Mouse (Mus musculus) gastrocnemius, adult 18-20 months (tissue): ENCODE results near the gene Gm20604. TPM values are rescaled to one million over a fixed set of nuclear protein-coding genes. Genes with fewer than 3 reads are reported as not detected.

ENCODE experiments used
- DNase-seq: peaks from one replicate; pipeline ENCODE4 v3.0.0; 2021; ENCODE audit warnings: low spot score
- long read RNA-seq, 2 experiments: library from polyadenylated mRNA; stranded (forward); transcript quantifications; one replicate each; pipeline ENCODE4 v2.0.0; 2021
- total RNA-seq, 2 experiments: library from RNA; stranded (reverse); gene quantifications; 2 replicates each; pipeline ENCODE4 v1.2.3; 2021

Gene Gm20604
- 1 to 10 TPM; 2.9 to 3.1 TPM for total RNA-seq
- long read RNA-seq, experiment 1, partial matches to known transcripts = 0 of 1 reads
- long read RNA-seq, experiment 1, other reads (novel, unspliced or antisense) = 0 of 1 reads
- long read RNA-seq, experiment 2, partial matches to known transcripts = 1 of 2 reads
- long read RNA-seq, experiment 2, other reads (novel, unspliced or antisense) = 1 of 2 reads

DNA sequence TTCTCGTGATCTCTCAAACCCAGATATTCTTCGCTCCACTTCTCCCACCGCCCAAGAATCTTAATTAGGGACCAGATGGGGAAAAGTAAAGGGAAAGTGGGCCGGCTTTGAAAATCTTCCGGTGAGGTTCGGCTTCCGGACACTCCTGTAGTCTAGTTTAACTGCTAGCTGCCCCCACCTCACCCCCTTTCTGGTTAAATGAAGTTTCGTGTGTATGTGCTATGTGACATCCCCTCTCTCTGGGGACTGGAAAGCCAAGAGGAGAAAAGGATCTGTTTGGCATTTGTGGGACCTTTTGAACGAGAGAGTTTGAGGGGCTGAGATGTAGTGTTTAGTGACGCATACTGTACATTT is at the start of gene Gm20604:
Gene Gm20604, minus strand, starts transcription at position 270 of the 354 bp plus-strand sequence.
- DNase-seq = no peak

DNA sequence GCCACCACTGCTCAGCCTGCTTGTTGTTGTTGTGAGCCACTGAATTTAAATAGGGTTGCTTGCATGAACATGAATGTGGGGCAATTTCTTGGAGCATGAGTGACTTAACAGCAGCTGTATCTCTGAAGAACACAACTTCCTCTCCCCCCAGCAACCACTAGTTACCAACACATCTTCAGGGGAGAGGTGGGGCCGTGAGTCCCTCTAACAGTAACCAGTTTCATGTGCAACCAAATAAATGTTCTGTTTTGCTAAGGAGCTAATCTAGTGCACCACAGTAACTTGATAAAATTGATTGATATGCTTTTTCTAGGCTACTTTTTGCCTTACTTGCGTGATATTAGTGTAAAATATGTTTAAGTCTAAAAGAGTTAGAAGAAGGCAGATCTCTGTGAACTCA is 41.1 kb upstream of the Gm20604 start:
- DNase-seq = no peak

DNA sequence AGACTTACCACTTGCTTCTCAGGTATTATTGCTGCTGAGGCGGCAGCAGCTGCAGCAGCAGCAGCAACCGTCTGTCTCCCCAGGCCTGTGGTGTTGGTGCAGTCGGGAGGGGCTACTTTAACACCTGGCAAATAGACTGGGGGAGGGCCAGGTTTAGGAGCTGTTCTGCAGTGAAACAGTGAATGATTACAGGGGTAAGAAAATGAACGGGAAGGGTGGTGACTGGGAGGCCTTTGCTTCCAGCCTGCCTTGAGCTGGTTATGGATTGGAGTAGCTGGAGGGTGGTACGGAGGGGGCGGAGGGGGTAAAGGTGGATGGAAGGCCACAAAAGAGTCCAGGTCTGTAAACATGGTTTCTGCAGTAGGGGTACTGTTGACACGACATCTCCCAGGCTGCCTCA is 29.5 kb upstream of the Gm20604 start:
- DNase-seq = no peak

DNA sequence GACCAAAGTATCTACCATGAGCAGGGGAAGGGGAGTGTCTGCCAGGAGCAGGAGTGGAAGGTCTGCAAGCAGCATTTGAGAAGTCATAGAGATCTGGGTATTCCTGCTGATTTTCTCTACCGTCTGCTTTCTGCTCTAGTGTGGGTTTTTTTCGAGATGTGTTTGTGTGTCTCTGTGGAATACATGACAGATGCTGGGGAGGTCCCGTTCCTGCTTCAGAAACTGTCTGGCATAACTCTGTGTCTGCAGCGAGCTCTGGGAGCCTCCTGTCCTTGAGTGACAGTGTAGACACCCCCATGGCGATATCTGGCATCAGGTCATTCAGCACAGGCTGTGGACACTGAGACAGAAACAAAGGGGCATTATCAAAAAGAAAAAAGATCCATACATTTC is 27.1 kb upstream of the Gm20604 start:
- DNase-seq = no peak

DNA sequence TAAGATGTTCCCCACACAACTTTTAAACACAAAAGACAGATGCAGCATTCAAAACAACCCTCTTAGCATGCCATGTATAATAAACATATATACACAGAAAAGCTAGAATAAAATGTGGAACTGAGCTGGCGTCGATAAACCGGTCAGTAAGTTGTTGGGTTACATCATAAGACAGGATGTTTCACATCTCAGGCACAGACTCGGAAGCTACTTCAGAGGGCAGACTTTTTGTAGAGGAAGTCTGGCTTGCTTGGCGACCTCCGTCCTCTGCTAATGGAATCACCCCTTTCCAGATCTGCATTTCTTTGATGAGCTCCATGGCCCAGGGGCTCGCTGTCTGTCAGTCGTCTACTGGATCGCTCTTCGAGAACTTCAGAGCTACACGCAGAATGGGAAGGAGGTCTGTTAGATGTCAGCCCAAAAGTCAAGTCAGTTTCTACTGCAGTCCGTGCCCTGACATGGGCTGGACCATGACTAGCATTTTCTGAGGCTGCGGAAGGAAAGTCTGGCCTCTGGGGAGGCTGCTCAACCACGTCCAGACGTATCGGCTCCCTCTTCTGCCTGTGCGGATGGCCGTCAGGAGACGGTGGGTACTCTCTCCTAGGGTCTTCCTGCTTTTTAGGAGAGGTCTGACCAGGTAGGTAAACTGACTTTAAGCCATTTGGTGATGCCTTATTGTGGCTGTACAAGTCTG is 26.6 kb upstream of the Gm20604 start:
- no peak for DNase-seq

DNA sequence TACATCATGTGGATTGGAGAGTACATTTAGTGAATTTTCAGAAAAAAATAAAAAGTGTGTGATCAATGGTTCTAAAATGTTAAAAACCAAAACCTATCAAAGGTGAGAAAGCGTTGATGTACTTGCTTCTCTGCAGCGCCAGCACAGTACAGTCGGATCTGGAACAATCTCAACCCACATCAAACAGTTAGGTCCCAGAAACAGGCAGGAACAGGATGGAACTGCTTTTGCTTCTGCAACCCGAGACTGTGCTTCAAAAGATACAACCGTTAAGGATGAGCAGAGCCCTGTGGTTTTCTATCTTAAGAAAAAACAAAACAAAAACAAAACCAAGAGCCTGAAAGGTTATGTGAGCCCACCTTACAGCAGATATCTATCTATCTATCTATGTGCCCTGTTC is 24.4 kb upstream of the Gm20604 start:
- DNase-seq = no peak

- no peak for DNase-seq
Measured at GRCm38 (mm10) chr12:102779452-102779851, 21.0 kb upstream of the Gm20604 start.

- no peak for DNase-seq
Measured at GRCm38 (mm10) chr12:102778151-102778550, 19.7 kb upstream of the Gm20604 start.

DNA sequence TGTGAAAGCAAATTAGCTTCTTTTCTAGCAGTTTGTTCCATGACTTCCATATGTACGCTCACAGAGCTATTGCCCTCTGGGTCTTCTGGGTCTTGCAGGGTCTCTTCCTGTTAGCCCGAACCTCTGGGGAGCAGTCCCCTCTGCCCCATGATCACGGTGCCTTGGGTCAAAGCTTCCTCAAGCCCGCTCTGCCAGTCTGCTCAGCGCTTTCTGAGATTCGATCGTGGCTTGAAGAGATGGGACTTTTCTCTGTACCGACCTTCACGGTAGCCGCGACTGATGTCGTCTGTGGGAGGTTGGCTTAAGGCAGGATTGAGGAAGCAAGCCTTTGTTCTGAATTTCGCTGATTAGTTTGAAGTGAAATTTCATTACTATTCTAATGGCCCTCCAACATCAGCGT is 17.6 kb upstream of the Gm20604 start:
- no peak for DNase-seq

- DNase-seq = no peak
Measured at GRCm38 (mm10) chr12:102772676-102773075, 14.2 kb upstream of the Gm20604 start.

- no peak for DNase-seq
Measured at GRCm38 (mm10) chr12:102771601-102772000, 13.1 kb upstream of the Gm20604 start.

GRCm38 (mm10) chr12:102769000-102769399 is 10.5 kb upstream of the Gm20604 start:
- DNase-seq = no peak

DNA sequence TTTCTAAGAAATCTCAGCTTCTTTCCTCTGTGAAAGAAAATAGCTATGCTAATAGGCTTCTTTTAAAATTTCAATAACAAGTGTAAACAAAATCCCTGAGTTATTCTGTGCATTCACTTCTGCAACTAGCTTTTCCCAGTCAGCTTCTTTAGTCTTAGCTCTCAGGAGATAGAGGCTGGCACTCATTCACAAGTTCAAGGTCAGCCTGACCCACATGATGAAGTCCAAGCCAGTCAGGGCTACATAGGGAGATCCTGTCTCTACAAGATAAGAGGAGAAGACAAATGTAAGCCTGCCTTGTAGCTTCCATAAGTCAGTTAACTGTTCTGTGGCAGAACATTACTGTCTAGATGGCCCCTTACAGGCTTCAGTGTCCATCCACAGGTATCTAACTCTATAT is 5.2 kb upstream of the Gm20604 start:
- DNase-seq = no peak

- no peak for DNase-seq
Measured at GRCm38 (mm10) chr12:102761668-102762067, 3.2 kb upstream of the Gm20604 start.

DNA sequence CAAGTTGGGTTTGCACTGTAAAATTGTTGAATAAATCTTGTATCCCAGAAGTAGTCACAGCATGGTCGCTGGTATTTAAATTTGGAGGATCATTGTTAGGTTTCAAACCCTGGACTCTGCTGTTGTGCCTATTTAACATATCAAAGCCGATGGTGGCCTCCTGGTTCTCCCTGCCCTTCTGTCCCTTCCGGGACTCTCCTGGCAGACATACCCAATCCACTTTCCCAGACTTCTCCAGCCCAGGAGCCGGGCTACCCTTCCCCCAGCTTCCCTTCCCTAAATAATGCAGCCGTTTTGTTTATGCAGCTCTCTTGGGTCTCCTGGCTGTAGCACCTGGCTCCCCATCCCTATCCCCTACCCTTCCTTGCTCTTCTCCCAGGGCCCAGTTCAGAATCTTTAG is 464 bp upstream of the Gm20604 start:
- no peak for DNase-seq

DNA sequence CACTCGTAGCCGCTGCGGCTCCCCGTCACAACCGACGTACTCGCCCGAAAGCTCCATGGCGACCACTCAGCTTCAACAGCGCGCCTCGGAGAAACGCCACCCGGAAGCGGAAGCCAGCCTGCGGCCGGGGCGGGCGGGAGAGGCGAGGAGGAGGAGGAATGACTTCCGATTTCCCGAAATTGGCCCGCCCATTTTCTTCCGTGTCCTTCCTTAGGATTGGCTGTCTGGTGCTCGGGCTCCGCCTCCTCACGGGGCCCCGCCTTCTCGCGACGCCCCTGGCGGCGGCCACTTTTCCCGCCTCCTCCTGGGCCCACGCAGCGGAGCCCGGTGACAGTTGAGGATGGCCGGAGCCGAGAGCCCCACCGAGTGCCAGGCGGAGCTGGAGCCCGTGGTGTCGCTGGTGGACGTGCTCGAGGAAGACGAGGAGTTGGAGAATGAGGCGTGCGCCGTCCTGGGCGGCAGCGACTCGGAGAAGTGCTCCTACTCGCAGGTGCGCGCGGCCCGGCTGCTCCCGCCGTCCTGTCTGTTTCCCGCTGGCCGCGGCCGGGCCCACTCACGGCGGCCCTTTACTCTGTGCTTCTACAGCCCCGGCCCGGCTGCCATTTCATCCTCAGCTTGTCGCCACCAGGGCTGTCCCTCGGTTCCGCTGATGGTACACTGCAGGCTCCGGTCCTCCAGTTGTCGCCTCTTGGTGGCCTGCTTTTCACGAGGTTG is 626 bp downstream of the Gm20604 start, which contains the start of the genes Gm28051, Gon7 and Ubr7:
Gene Gm28051, minus strand, starts transcription at position 77 of the 714 bp plus-strand sequence.
Gene Gon7, minus strand, starts transcription at position 115 of the 714 bp plus-strand sequence.
Gene Ubr7, plus strand, starts transcription at position 279 of the 714 bp plus-strand sequence.
- peak; percentile 98 for DNase-seq

GRCm38 (mm10) chr12:102757055-102757688 is 1.3 kb downstream of the Gm20604 start:
- DNase-seq = no peak

DNA sequence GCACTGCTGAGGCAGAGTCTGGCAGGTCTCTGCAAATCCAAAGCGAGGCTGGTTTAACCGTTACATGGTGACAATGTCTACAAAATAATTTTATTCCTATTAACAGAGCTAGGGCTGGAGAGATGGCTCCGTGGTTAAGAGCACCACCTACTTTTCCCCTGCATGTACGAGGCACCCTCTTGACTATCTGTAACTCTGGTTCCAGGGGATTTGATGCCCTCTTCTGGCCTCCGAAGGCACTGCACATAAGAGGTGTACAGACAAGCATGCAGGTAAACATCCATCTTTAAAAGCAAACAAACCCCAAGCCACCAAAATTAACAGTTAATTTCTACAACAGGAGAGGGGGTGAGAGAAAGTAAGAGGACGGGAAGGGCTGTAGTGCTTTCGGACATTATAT is 2.2 kb downstream of the Gm20604 start:
- no peak for DNase-seq

DNA sequence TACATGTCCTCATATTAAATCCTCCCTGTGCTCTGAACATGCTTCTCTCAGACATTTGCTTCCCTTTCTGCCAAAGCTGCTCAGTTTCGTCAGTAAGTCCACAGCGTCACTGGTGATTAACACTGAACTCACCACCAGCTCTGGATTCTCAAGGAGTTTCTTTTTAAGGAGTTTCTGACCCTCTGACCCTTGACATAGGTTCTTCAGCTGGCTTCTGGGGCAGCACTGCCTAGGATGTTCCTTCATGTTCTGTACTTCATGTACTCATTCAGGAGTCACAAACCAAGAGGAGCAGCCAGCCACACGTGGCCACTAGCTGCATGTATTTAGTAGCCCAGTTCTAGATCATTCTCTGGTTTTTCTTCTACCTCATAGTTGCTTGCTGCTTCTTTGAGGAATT is 10.2 kb downstream of the Gm20604 start:
- no peak for DNase-seq

GRCm38 (mm10) chr12:102744839-102745238 is 13.6 kb downstream of the Gm20604 start:
- DNase-seq = no peak

- peak; percentile 87 for DNase-seq
Measured at GRCm38 (mm10) chr12:102743589-102744574, 14.6 kb downstream of the Gm20604 start, which contains the start of the genes Moap1 and Tmem251. Gene Moap1 (minus strand): TSS chr12:102743661. Gene Tmem251 (plus strand): TSS chr12:102743762.
